Mouse (Mus musculus) lung, adult 18-20 months (tissue): Measurements from ENCODE around the gene Egfl6.

ENCODE experiments used
- DNase-seq, 2 experiments: peaks; one replicate each; pipeline ENCODE4 v3.0.0; 2022; ENCODE audit warnings: mixed read lengths in 2 of 2

Gene Egfl6

DNA sequence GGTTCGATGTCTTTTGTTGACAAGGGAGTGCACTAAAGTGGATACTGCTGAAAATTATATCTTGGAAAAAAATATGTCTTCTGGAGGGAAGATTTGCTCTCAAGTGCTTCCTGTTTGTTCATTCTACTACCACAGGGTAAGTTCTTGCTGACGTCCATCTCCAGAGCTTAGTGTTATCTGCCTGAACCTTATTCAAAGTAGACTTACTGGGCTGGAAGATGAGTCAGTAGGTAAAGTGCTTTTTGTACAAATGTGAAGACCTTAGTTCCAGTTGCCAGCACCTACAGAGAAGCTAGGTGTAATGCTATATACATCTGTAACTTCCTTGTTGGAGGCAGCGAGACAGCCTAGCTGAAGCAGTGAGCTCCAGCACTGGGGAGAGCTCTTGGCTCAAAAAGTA lies 69.6 kb downstream of the Egfl6 start:
- DNase-seq, result no peak

DNA sequence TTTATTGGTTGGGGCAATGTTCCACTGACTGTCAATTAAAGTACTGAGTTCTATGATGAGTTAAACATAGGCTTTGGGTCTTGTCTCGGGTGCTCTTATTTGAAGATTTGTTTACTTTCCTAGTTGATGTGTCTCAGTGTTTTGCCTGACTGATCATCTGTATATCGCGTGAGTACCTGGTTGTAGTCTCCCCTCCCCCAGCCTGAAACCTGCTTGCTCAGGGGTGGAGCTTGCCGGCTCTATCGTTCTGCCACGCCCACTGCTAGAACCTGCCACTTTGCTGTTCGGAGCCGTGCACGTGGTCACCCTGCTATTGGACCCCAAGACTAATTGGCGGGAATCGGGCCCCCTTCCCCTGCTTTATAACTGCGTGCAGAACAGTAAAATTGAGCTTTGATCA lies 71.5 kb downstream of the Egfl6 start:
- DNase-seq, result peak; percentile 19 to 47

DNA sequence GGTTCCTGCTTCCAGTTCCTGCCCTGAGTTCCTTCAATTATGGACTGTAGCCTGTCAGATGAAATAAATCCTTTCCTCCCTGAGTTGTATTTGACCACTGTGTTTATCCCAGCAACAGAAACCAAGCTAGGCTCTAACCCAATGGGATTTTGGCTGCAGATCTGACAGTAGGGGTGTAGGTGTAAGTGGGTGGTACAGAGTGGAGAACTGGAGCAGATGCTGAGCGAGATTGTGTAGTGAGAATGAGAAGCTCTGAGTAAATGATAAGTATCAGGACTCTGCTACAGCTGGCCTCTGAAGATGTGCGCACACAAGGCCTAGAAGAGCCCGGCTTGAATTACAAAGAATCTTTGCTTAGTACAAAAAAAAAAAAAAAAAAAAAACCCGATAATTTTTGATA lies 73.4 kb downstream of the Egfl6 start:
- no peak for DNase-seq

GRCm38 (mm10) chrX:166511107-166511506 lies 74.4 kb downstream of the Egfl6 start:
- no peak for DNase-seq

DNA sequence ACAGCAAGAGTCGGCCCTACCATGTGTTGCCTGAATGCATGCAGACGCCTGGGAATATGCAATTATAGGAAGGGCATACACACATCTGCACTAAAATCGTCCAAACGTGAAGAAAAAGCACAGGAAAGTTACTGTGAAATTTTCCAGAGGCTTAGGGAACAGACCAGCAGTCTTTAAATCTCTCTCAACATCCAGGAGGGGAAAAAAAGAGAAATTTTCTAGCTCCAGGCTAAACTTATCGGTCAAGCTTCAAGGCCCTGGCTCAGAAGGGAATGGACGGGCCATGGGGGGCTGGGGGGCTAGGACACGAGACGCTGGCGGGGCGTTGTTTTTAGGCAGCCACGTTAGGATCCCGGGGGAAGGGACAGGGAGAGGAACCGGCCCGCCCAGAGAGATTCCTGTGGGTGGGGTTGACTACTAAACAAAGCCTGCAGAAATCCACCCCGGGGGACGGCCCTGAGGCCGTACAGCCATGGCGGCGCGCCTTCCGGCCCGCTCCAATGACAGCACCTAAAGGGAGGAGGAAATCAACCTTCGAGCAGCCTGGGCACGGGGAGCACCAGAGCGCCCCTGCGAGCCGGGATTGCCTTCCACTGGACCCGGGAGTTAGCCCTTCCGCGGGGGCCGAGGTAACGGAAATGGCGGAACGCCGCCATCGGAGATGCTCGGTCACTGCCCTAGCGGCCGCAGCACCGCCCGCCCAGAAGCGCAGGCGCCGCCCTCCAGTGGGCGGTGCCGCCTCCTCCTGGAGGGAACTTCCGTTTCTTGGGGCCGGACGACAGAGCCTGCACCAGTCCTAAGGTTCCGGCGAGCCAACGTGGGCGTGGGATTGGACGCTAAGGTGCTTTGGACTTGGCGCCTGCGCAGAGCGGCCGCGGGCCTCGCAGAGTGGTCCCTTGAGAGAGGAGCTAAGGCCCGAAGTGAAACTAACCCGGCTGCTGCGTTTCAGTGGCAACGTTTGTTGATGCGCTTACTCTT lies 75.5 kb downstream of the Egfl6 start:
- peak; percentile 95 to 96 for DNase-seq

GRCm38 (mm10) chrX:166504421-166504820 lies 81.1 kb downstream of the Egfl6 start:
- DNase-seq, result peak; percentile 13 to 19

- no peak for DNase-seq
Observed at GRCm38 (mm10) chrX:166499496-166500190, 85.9 kb downstream of the Egfl6 start.

DNA sequence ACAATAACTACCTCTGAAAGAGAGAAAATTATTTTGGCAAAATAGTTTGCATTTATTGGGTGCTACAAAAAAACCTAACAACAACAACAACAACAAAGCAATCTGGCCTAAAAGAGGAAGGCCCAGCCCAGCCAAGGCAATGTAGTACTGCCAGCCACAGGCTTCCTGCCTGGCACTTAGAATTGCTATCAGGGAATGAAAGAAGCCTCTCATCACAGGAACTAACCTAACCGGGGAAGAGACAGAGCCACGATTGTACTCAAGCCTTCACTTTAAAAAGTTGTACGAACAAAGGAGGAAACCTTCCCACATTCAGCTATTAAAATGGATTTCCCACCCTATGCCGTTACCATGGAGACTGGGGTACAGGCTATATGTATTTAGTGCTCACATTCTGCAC lies 87.7 kb downstream of the Egfl6 start:
- DNase-seq, result no peak

DNA sequence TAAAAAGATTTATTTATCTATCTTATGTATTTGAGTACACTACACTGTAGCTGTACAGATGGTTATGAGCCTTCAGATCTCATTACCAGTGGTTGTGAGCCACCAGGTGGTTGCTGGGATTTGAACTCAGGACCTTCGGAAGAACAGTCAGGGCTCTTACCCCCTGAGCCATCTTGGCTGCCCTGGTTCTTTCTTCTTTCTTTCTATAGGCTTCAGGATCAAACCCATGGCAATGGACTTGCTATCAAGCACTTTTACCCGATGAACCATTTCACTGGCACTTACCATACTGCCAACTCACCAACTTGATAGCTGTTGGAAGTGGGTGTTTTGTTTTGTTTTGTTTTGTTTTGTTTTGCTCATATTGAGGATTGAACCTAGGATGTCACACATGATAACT lies 90.5 kb downstream of the Egfl6 start:
- no peak for DNase-seq

DNA sequence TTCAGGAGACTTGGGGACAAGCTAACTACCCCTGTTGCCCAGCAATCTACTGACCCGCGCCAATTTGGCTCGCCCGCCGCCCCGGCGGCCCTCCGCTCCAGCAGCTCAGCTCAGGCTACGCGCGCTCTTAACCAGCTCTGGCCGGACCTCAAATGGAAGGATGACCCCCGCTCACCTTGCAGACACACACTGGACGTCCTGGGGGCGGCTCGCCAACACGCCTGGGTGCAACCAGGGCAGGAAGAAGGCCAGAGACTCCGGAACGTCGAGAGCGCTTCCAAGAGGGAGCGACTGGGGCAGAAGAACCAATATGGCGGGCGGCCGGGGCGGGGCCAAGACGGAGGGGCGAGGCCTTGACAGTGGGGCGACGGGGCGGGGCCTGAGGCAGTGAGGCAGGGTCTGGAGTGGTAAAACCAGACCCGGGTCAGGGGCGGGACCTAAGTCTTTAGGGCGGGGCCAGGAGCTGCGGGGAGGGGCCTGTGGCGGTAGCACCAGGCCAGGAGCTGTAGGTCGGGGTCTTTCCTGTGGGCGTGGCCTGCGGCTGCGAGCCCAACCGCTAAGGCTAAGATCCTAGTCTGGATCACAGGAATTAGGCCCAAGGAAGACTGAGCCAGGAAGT lies 106.0 kb downstream of the Egfl6 start, which contains the start of gene Rab9:
Rab9 (minus strand) TSS at position 503 of the 619 bp plus-strand sequence.
- peak; percentile 92 to 95 for DNase-seq

GRCm38 (mm10) chrX:166478631-166479364 lies 106.7 kb downstream of the Egfl6 start:
- peak; percentile 36 to 59 for DNase-seq

DNA sequence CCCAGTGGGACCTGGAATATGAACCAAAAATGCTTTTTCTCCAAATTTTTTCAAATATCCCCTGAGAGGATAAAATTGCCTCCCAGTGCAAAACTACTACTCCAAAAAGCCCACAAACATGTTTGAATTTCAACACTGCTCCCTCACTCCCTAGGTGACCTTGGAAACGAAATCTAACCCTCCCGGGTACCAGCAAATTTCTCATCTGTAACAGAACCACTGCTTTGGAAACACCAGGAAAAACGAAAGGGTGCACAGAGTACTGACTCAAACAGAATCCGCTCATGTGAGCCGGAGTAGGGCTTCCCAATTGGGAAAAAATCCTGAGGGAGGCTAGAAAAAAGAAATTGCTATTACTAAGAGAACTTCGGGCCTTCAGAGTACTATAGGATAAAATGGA lies 108.1 kb downstream of the Egfl6 start:
- DNase-seq, result no peak
